Mouse (Mus musculus) heart, embryonic 11.5 days (tissue): ENCODE data around the gene Tmem245. TPM values are rescaled to one million over a fixed set of nuclear protein-coding genes. Genes with fewer than 3 reads are reported as not detected.

Experiments
- ATAC-seq: fragments of 200-750 bp; cut with Nextera tagmentation; replicated peaks from 2 replicates; pipeline ENCODE4 v1.8.0; 2017; ENCODE audit warnings: moderate library complexity; ENCODE audit not compliant: insufficient number of reproducible peaks, low FRiP score, low TSS enrichment
- H3K27ac ChIP-seq: fragments of 300-500 bp; sonication (generic); 2 replicates; pipeline ENCODE4 v1.5.1; 2014; ENCODE audit warnings: mild to moderate bottlenecking, low read depth, low read length
- H3K27me3 ChIP-seq: fragments of 300-500 bp; sonication (generic); 2 replicates; pipeline ENCODE4 v1.6.1; 2014; ENCODE audit warnings: mild to moderate bottlenecking, low read length, mixed read lengths; ENCODE audit not compliant: control insufficient read depth, insufficient read depth
- H3K36me3 ChIP-seq: fragments of 300-500 bp; sonication (generic); 2 replicates; pipeline ENCODE4 v1.6.1; 2014; ENCODE audit warnings: mild to moderate bottlenecking, low read length, moderate library complexity, mixed read lengths; ENCODE audit not compliant: control insufficient read depth, insufficient read depth
- H3K4me1 ChIP-seq: fragments of 300-500 bp; sonication (generic); 2 replicates; pipeline ENCODE4 v1.6.1; 2014; ENCODE audit warnings: low read length; ENCODE audit not compliant: control insufficient read depth, insufficient read depth
- H3K4me2 ChIP-seq: fragments of 300-500 bp; sonication (generic); 2 replicates; pipeline ENCODE4 v1.6.1; 2014; ENCODE audit warnings: mild to moderate bottlenecking, moderate library complexity
- H3K4me3 ChIP-seq: fragments of 300-500 bp; sonication (generic); 2 replicates; pipeline ENCODE4 v1.5.1; 2014; ENCODE audit warnings: low read depth, low read length
- H3K9ac ChIP-seq: fragments of 300-500 bp; sonication (generic); 2 replicates; pipeline ENCODE4 v1.6.1; 2014; ENCODE audit warnings: mild to moderate bottlenecking, low read depth, low read length, moderate library complexity
- H3K9me3 ChIP-seq: fragments of 300-500 bp; sonication (generic); replicated peaks from 2 replicates; pipeline ENCODE4 v1.6.1; 2016; ENCODE audit warnings: low read length; ENCODE audit not compliant: control insufficient read depth
- WGBS: fragments of 180-500 bp; shearing (Covaris S2); extraction: QIAGEN DNeasy Blood & Tissue Kit; methylation state at CpG from one replicate; pipeline ENCODE4 v1.1.7; 2014; ENCODE audit not compliant: insufficient replicate concordance; 5-methylcytosine and 5-hydroxymethylcytosine counted together
- microRNA counts: library from miRNA; unstranded; fragments of <30 nt; microRNA quantifications from one replicate; lab custom pipeline; 2015
- microRNA-seq: library from miRNA; unstranded; fragments of <30 nt; microRNA quantifications from one replicate; pipeline ENCODE4, GENCODE M21; 2016; ENCODE audit warnings: borderline number of aligned reads
- polyA plus RNA-seq: library from polyadenylated mRNA; unstranded; fragments of >200 nt; fragmentation: Nextera tagmentation; extraction: Ambion mirVana; gene quantifications from 2 replicates; pipeline ENCODE4 v1.2.1, GENCODE M21; 2014

The Tmem245 gene
- polyA plus RNA-seq, 1 experiment from 2014 or later: 9.7 TPM

- peaks cover 3% of the 10 kb centered on the region; the same call in 1 of the 2 replicates for H3K36me3 ChIP-seq
- no peaks in the 10 kb centered on the region for H3K27me3 ChIP-seq
- H3K4me1 ChIP-seq: peaks cover 7% of the 10 kb centered on the region; the same call in 1 of the 2 replicates
- H3K4me3 ChIP-seq: no peak overlapping the region
- no peak for ATAC-seq
- no peak overlapping the region for H3K27ac ChIP-seq
- no peak overlapping the region for H3K4me2 ChIP-seq
- H3K9me3 ChIP-seq: no peaks in the 10 kb centered on the region
- WGBS: 69% methylated on average over 7 of the region's 7 CpGs
- H3K9ac ChIP-seq: no peak overlapping the region
Observed at GRCm38 (mm10) chr4:56831998-56832397, 115.2 kb downstream of the Tmem245 start.

GRCm38 (mm10) chr4:56831013-56831609, 116.1 kb downstream of the Tmem245 start:
- no peak overlapping the region for H3K9ac ChIP-seq
- no peak overlapping the region for H3K4me3 ChIP-seq
- H3K27ac ChIP-seq: peak overlapping the region; percentile 35; the same call in 1 of the 2 replicates
- H3K4me1 ChIP-seq: peaks cover 7% of the 10 kb centered on the region; the same call in 1 of the 2 replicates
- peak overlapping the region; percentile 14; the same call in 1 of the 2 replicates for H3K4me2 ChIP-seq
- no peaks in the 10 kb centered on the region for H3K9me3 ChIP-seq
- ATAC-seq: no peak; the same call in 1 of the 2 replicates
- H3K27me3 ChIP-seq: no peaks in the 10 kb centered on the region
- H3K36me3 ChIP-seq: no peaks in the 10 kb centered on the region
- WGBS: 52% methylated on average over 13 of the region's 13 CpGs

DNA sequence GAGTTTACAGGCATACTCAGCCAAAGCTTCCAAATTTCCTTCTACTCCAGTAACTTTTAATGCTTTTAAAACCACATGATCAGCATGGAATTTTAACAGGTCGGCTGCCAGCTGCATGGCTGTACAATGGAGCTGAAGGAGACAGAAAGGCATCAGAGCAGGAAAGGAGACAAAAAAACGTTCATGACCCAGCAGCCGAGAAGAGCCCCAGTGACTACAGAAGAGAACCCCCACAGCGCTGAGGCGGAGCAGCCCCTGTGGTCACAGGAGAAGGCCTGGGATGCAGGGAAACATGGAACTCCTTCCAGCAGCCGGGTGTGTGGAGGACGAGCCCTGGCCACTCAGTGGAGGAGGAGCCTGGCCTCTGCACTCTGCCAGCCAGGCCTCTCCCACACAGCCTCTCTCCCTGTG, 117.7 kb downstream of the Tmem245 start:
- Histone ChIP-seq H3K36me3 (no peaks in the 10 kb centered on the region), H3K4me2 (no peak overlapping the region), H3K4me1 (peaks cover 7% of the 10 kb centered on the region; the same call in 1 of the 2 replicates), H3K27me3 (no peaks in the 10 kb centered on the region), H3K4me3 (no peak overlapping the region), H3K9ac (no peak overlapping the region), H3K9me3 (no peaks in the 10 kb centered on the region), H3K27ac (no peak overlapping the region)
- no peak for ATAC-seq
- WGBS: 58% methylated on average over 7 of the region's 7 CpGs

DNA sequence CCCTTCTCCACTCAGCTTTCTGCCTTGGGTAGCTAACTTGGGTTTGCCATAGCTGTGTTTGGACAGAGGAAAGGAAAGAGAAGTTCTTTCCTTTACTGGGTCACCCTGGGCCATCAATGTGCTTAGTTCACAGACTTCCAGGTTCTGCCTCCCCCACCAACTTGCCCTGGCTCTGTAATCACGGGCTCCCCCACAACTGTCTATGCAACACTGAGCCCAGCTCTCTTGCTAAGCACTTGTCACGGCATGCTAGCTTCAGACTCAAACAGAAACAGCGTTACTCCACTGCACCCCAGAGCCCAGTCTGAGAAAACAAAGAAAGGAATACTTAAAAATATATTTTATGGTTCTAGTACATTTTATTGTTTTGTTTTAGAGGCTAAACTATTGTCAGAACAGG, 118.3 kb downstream of the Tmem245 start:
- Histone ChIP-seq H3K4me2 (no peak overlapping the region), H3K4me3 (no peak overlapping the region), H3K27ac (no peak overlapping the region), H3K4me1 (peaks cover 7% of the 10 kb centered on the region; the same call in 1 of the 2 replicates), H3K9ac (no peak overlapping the region), H3K9me3 (no peaks in the 10 kb centered on the region), H3K36me3 (no peaks in the 10 kb centered on the region), H3K27me3 (no peaks in the 10 kb centered on the region)
- no peak for ATAC-seq
- WGBS: 85% methylated on average over 3 of the region's 3 CpGs

DNA sequence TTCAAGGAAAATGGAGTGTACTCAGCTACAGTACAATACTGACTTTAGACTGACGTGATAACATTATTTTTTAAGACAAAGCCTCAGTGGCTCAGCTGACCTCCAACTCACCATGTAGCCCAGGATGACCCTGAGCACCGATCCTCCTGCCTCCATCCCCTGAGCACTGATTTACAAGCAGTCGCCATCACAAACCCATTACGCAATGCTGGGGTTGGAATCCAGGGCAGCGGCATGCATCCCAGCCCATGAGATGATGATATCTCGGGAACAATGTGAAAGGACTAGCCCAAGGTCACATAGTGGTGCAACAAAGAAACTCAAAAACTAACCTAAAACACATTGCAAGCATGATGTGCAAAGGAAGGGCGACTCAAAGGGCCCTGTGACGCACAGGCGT, 123.0 kb downstream of the Tmem245 start:
- ATAC-seq: no peak
- 88% methylated on average over 9 of the region's 9 CpGs for WGBS
- no peaks in the 10 kb centered on the region for H3K9me3 ChIP-seq

GRCm38 (mm10) chr4:56820017-56820550, 127.2 kb downstream of the Tmem245 start:
- Histone ChIP-seq H3K36me3 (no peaks in the 10 kb centered on the region), H3K27ac (no peak overlapping the region), H3K9ac (no peak overlapping the region), H3K4me3 (no peak overlapping the region), H3K9me3 (no peaks in the 10 kb centered on the region), H3K4me2 (no peak overlapping the region), H3K27me3 (no peaks in the 10 kb centered on the region), H3K4me1 (no peaks in the 10 kb centered on the region)
- ATAC-seq: no peak

More for the DNA sequence above, 123.0 kb downstream of the Tmem245 start:
- no peak overlapping the region for H3K4me3 ChIP-seq
- no peaks in the 10 kb centered on the region for H3K27me3 ChIP-seq
- no peaks in the 10 kb centered on the region for H3K36me3 ChIP-seq
- H3K9ac ChIP-seq: no peak overlapping the region
- no peaks in the 10 kb centered on the region for H3K4me1 ChIP-seq
- H3K27ac ChIP-seq: no peak overlapping the region
- H3K4me2 ChIP-seq: no peak overlapping the region

MicroRNA genes within 50 kb of the gene (microRNA counts, 519-probe panel; counts per million panel counts)
- 5,187 counts per million, percentile 56 among the panel's probes with 10 or more counts for microRNA mmu-miR-32 (lab: Ali Mortazavi, UCI)

Small RNA genes lying within 50 kb of the gene (microRNA-seq; reads per million reads assigned to microRNA genes)
- gene Mir32: 241 reads per million, percentile 73 among the genes with 10 or more reads in this experiment

Other genes with a start within 250 kb of the Tmem245 start
- gene Gm26657, start 207.4 kb downstream of the Tmem245 start, polyA plus RNA-seq: not detected in 2 replicates
- not detected in 2 replicates for gene Actl7b, start 206.0 kb downstream of the Tmem245 start, polyA plus RNA-seq
- 0.20 TPM in 1 of 2 replicates, not detected in the other for gene Actl7a, start 204.0 kb downstream of the Tmem245 start, polyA plus RNA-seq
- 38.0 and 53.0 TPM in 2 replicates for gene Elp1, start 145.1 kb downstream of the Tmem245 start, polyA plus RNA-seq
- 15.2 and 16.7 TPM in 2 replicates for gene Fam206a, start 145.1 kb downstream of the Tmem245 start, polyA plus RNA-seq
- gene Ctnnal1, start 82.2 kb downstream of the Tmem245 start, polyA plus RNA-seq: 16.5 and 19.1 TPM in 2 replicates
- 0.08 and 0.14 TPM in 2 replicates for gene Frrs1l, start 43.0 kb upstream of the Tmem245 start, polyA plus RNA-seq
- 0.51 and 0.67 TPM in 2 replicates for gene Epb41l4b, start 196.0 kb upstream of the Tmem245 start, polyA plus RNA-seq